Comparison of ENCODE assay signal across 13 mouse cellular contexts in the genomic region with DNA sequence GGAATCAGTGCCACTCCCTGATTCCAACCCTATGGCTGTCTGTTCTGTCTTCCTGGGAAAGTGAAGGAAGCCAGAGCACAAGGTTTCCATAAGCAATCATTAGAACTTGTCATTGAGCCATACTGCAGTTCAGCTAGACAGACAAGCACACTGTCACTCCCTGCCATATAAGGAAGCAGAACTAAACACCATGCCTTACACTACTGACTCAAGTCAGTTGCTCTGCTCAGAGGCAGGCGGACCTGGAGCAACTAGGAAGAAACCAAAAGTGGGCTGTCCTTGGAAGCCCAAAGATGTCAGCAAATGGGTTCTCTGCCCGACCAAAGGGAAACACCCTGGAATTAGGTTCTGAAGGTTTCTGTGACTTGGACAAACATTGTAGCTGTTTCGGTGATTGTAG. TPM values are rescaled to one million over a fixed set of nuclear protein-coding genes. Genes with fewer than 3 reads are reported as not detected.
A peak's percentile ranks its signal among the peaks of the same experiment; 100 is the strongest.
DNase-seq lines count a peak whose midpoint lies in the region.
"Had no signal": no experiment of that assay in that cellular context is flagged by ENCODE, and none has a peak within 500 bp of the region (broad histone marks: within the 10 kb centered on the region; RNA-seq: fewer than 3 reads in every experiment).

No protein-coding gene starts in this region.

- H3K4me3 ChIP-seq in brown adipose tissue, adult 24 weeks (ENCODE audit: insufficient read depth, low read depth, low read length), result no peak overlapping the region

- peak; percentile 85 for DNase-seq in heart, adult 11 months
- DNase-seq in heart, postnatal 36 days, result no peak
- DNase-seq in layer of hippocampus, adult 11-12 months (ENCODE audit: low spot score), result peak; percentile 7
- DNase-seq in layer of hippocampus, adult 18-20 months (ENCODE audit: low spot score in 2 of 2), result no peak
- peak; percentile 38 for DNase-seq in lung, postnatal 36 days
- no peak for DNase-seq in cerebellum, adult 8-10 months
- no peak for DNase-seq in frontal cortex, postnatal 25 days (ENCODE audit: low spot score in 2 of 2)
- DNase-seq: cerebellum, postnatal 10 days; forebrain, postnatal 0 days; kidney, adult 11 months; layer of hippocampus, adult 9-11 months; left cerebral cortex, postnatal 4 days had no signal

- peaks cover 28% of the 10 kb centered on the region; the same call in 1 of the 2 replicates for H3K4me1 ChIP-seq in brown adipose tissue, adult 24 weeks (ENCODE audit: control insufficient read depth, insufficient read depth, insufficient read length, low read length)

- intact Hi-C loops in heart, postnatal 36 days (cut with DNase I), result no loop called here

- H3K27ac ChIP-seq in brown adipose tissue, adult 24 weeks (replicated peaks; ENCODE audit: low read depth, low read length), result peak overlapping the region; percentile 84

RNA-seq across cellular contexts. Expression of a gene that starts 10.3 kb away (rescaled TPM):
- 10 to 100 TPM; 49.3 to 55.6 TPM for total RNA-seq in heart, postnatal 36 days (2021)
- 10 to 100 TPM; 27.6 to 28.3 TPM for total RNA-seq in layer of hippocampus, adult 18-20 months (2021)
- polyA plus RNA-seq in brown adipose tissue, adult 24 weeks (2012; ENCODE audit: insufficient read depth, insufficient read length, missing spikeins), result 37.2 and 65.2 TPM in 2 replicates

Comparison
In these comparisons a context has a peak if more than half of its experiments do, and no peak if none do; other contexts are left out.
1. DNase-seq: peak in heart, adult 11 months (single experiment), layer of hippocampus, adult 11-12 months (single experiment) and lung, postnatal 36 days (single experiment); none in heart, postnatal 36 days (0 of 2), layer of hippocampus, adult 18-20 months (0 of 2), cerebellum, adult 8-10 months (single experiment) and frontal cortex, postnatal 25 days (0 of 2).